Mouse (Mus musculus) olfactory bulb, adult 2 months (tissue): ENCODE measurements around the gene Lrrn3.

Source experiments
- CTCF ChIP-seq: fragments of 200-500 bp; IDR thresholded peaks from 2 replicates; pipeline ENCODE4 v1.5.1; 2012; ENCODE audit warnings: low read depth, mild to moderate bottlenecking, low read length, moderate library complexity; ENCODE audit not compliant: insufficient read depth
- POLR2A ChIP-seq: fragments of 200-500 bp; IDR thresholded peaks from 2 replicates; pipeline ENCODE4 v1.6.1; 2012; ENCODE audit warnings: mild to moderate bottlenecking, low read depth, low read length, moderate library complexity; ENCODE audit not compliant: insufficient read depth

DNA sequence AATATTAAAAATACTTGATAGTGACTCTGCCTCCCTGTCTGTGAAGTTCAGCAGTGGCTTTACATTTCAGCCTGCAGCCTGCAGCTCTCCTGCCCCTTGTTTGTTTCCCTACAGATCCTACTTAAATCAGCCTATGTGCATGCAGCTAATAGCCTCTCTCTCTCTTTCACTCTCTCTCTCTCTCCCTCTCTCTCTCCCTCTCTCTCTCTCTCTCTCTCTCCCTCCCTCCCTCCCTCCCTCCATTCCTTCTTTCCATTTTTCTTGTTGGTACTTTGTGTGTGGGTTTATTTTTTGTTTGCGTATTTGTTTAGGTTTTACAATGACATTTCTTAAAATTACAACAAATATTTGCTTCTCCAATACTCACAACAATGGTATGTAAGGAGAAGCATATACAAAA, at the start of gene Lrrn3:
- no peak for TF ChIP-seq CTCF
- TF ChIP-seq POLR2A: no peak
